Mouse (Mus musculus): Measurements from ENCODE around the gene Gmip. TPM values are rescaled to one million over a fixed set of nuclear protein-coding genes. Genes with fewer than 3 reads are reported as not detected.

Gene Gmip
- polyA plus RNA-seq, 1 experiment = 210 TPM

DNA sequence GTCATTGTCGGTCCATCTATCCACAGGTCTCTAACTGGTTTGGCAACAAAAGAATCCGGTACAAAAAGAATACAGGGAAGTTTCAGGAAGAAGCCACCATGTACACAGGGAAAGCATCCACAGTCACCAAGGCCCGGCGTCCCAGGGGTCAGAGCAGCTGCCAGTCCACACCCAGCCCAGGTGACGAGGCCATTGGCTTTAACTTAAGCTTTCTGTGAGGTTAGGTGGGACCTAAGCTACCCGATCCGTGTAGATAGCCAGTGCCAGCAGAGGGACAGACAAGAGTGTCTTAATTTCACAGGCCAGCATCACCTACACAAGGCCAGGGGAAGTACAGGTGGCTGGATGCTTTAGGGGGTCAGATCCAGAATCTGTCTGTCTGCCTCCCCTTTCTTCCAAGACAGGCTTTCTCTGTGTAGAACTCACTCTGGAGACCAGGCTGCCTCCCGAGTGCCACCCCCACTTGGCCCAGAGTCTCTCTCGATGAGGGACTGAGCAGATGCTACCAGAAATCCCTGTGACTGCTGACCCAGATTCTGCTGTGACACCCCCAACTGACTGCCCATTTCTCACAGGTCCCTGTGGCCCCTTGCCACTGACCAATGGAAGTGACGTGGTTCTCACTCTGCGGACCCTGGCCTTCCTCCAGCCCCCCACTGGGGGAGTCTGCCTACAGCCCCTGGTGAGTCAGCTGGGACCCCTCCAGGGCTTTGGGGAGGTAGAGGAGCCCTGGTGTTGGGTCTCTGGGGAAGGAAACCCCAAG, 61.7 kb downstream of the Gmip start:
- Histone ChIP-seq H3K27ac (ENCODE audit: insufficient read depth, low read length) (no peak overlapping the region), H3K4me1 (ENCODE audit: control insufficient read depth, insufficient read depth, insufficient read length) (no peaks in the 10 kb centered on the region), H3K4me3 (ENCODE audit: extremely low read depth, insufficient read depth, insufficient read length) (no peak overlapping the region), H3K36me3 (ENCODE audit: control insufficient read depth, insufficient read depth, low read length) (no peaks in the 10 kb centered on the region), H3K27me3 (ENCODE audit: control insufficient read depth, insufficient read depth, low read length) (no peaks in the 10 kb centered on the region)
- 93% methylated on average over 11 of the region's 11 CpGs for WGBS
- no peak for TF ChIP-seq POLR2A (IDR thresholded peaks at IDR 0.05; ENCODE audit: low read depth, low read length)
- TF ChIP-seq CTCF (IDR thresholded peaks at IDR 0.05; ENCODE audit: extremely low read depth, insufficient read depth, insufficient read length, insufficient replicate concordance) = no peak
- DNase-seq (ENCODE audit: low read depth in 1 of 2, low spot score in 2 of 2) = no peak

DNA sequence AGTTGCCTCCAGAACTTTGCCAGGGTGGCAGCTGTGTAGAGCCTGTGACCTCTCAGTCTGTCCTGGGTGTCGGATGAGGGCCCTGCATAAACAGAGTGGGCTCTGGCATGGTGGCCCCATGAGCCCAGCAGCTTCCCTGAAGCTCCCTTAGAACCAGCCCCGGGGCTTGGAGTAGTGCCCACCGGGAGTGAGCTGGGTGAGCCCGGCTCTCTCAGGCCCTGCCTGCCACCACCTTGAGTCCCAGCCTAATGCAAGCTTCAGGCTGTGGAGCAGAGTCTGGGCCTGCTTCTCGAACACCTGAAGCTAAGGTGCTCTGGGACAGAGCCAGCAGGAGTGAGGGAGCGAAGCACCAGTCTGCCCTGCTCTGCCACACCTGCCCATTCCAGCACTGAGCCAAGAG, 62.4 kb downstream of the Gmip start:
- no peaks in the 10 kb centered on the region for H3K36me3 ChIP-seq (ENCODE audit: control insufficient read depth, insufficient read depth, low read length)
- H3K4me1 ChIP-seq (ENCODE audit: control insufficient read depth, insufficient read depth, insufficient read length) = no peaks in the 10 kb centered on the region
- 84% methylated on average over 6 of the region's 6 CpGs for WGBS
- no peak for TF ChIP-seq CTCF (IDR thresholded peaks at IDR 0.05; ENCODE audit: extremely low read depth, insufficient read depth, insufficient read length, insufficient replicate concordance)
- TF ChIP-seq POLR2A (IDR thresholded peaks at IDR 0.05; ENCODE audit: low read depth, low read length) = no peak
- H3K27ac ChIP-seq (ENCODE audit: insufficient read depth, low read length) = no peak overlapping the region
- no peak for DNase-seq (ENCODE audit: low read depth in 1 of 2, low spot score in 2 of 2)
- no peaks in the 10 kb centered on the region for H3K27me3 ChIP-seq (ENCODE audit: control insufficient read depth, insufficient read depth, low read length)
- H3K4me3 ChIP-seq (ENCODE audit: extremely low read depth, insufficient read depth, insufficient read length) = no peak overlapping the region

Other genes starting within 250 kb of the Gmip start
- 3.3 and 4.0 TPM in 2 replicates for gene Zfp868, start 183.1 kb upstream of the Gmip start, polyA plus RNA-seq (2012; rRNA removed)
- gene Zfp964, start 154.2 kb upstream of the Gmip start, polyA plus RNA-seq (2012; rRNA removed) = 0.14 and 0.20 TPM in 2 replicates
- gene Zfp869, start 98.0 kb upstream of the Gmip start, polyA plus RNA-seq (2012; rRNA removed) = 2.3 TPM in 2 replicates
- gene Zfp963, start 58.7 kb upstream of the Gmip start, polyA plus RNA-seq (2012; rRNA removed) = 1.1 and 1.3 TPM in 2 replicates
- gene Gm20422, start 33.8 kb upstream of the Gmip start, polyA plus RNA-seq (2012; rRNA removed) = 0.32 and 0.97 TPM in 2 replicates
- gene Atp13a1, start 17.5 kb upstream of the Gmip start, polyA plus RNA-seq (2012; rRNA removed) = 83.2 and 114 TPM in 2 replicates
- 8.8 and 9.0 TPM in 2 replicates for gene Zfp866, start 17.5 kb upstream of the Gmip start, polyA plus RNA-seq (2012; rRNA removed)
- gene Lpar2, start 13.8 kb downstream of the Gmip start, polyA plus RNA-seq (2012; rRNA removed) = 6.6 and 8.9 TPM in 2 replicates
- gene Pbx4, start 23.8 kb downstream of the Gmip start, polyA plus RNA-seq (2012; rRNA removed) = 10.7 and 14.7 TPM in 2 replicates
- gene Cilp2, start 79.0 kb downstream of the Gmip start, polyA plus RNA-seq (2012; rRNA removed) = 0.11 and 0.34 TPM in 2 replicates
- 1.0 TPM in 2 replicates for gene Tssk6, start 93.5 kb downstream of the Gmip start, polyA plus RNA-seq (2012; rRNA removed)
- 53.8 and 76.3 TPM in 2 replicates for gene Ndufa13, start 93.9 kb downstream of the Gmip start, polyA plus RNA-seq (2012; rRNA removed)
- 1.5 and 1.9 TPM in 2 replicates for gene Yjefn3, start 94.0 kb downstream of the Gmip start, polyA plus RNA-seq (2012; rRNA removed)
- gene Gatad2a, start 187.7 kb downstream of the Gmip start, polyA plus RNA-seq (2012; rRNA removed) = 45.8 and 64.6 TPM in 2 replicates
- gene Mau2, start 234.1 kb downstream of the Gmip start, polyA plus RNA-seq (2012; rRNA removed) = 83.3 and 108 TPM in 2 replicates
- gene Sugp1, start 234.1 kb downstream of the Gmip start, polyA plus RNA-seq (2012; rRNA removed) = 8.9 and 9.4 TPM in 2 replicates